Mouse (Mus musculus) lung, adult 2 months (tissue): ENCODE measurements around the gene Znrf2. TPM values are rescaled to one million over a fixed set of nuclear protein-coding genes. Genes with fewer than 3 reads are reported as not detected.

Experiments used
- DNase-seq: peaks from one replicate; pipeline ENCODE4 v3.0.0; 2022
- H3K4me1 ChIP-seq: fragments of 200-500 bp; 2 replicates; pipeline ENCODE4 v1.6.1; 2011; ENCODE audit warnings: low read length; ENCODE audit not compliant: control insufficient read depth, insufficient read depth
- H3K4me3 ChIP-seq: fragments of 200-500 bp; replicated peaks from 2 replicates; pipeline ENCODE3; 2011; ENCODE audit warnings: low read depth, mild to moderate bottlenecking, control low read depth, low read length; ENCODE audit errors: extremely low read depth
- CTCF ChIP-seq: fragments of 200-500 bp; IDR thresholded peaks from 2 replicates; pipeline ENCODE4 v1.5.1; 2011; ENCODE audit warnings: mild to moderate bottlenecking, low read length, control low read depth; ENCODE audit not compliant: insufficient read depth
- POLR2A ChIP-seq: fragments of 200-500 bp; IDR thresholded peaks from 2 replicates; pipeline ENCODE4 v1.6.1; 2011; ENCODE audit warnings: low read depth, mild to moderate bottlenecking, control low read depth, low read length, borderline replicate concordance; ENCODE audit errors: extremely low read depth
- WGBS: fragments of 180-500 bp; shearing (Covaris S2); methylation state at CpG from one replicate; pipeline ENCODE4 v1.1.7; 2018; 5-methylcytosine and 5-hydroxymethylcytosine counted together
- polyA plus RNA-seq: library from polyadenylated mRNA; depleted of rRNA; stranded (reverse); fragments of >200 nt; gene quantifications from 2 replicates; pipeline ENCODE4 v1.2.3, GENCODE M21; 2012

Gene Znrf2
- polyA plus RNA-seq, 1 experiment = 8.3 TPM

DNA sequence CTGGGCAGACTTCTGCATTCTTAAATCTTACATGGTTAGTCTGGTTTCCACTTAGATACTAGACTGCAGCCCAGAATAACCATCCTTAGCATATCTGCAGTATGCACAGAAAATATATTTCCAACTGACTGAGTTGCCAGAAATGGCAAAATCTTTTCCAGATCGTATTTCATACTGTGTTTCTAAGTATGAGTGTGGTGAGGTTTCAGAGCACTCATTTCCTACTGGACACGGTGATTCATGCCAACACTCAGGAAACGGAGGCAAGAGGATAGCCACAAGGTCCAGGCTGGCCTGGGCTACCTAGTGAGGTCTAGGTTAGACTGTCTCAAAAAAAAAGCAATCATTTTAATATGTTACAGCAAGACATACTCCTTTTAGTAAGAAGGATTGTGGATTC, 74.7 kb downstream of the Znrf2 start:
- 69% methylated on average over 3 of the region's 3 CpGs for WGBS
- TF ChIP-seq POLR2A (no peak), CTCF (no peak)

DNA sequence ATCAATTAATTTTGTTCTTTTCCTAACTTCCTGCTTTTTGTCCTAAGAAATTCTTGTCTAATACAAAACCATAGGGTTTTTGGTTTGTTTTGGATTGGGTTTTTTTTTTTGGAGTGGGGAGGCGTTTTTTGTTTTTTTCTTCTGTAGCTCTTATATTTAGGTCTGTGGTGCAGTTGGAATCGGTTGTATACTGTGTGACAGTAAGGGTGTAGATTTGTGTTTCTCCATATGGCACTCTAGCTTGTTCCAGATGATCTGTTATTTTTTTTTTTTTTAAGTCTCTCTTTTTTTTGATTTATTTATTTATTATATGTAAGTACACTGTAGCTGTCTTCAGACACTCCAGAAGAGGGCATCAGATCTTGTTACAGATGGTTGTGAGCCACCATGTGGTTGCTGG, 83.5 kb downstream of the Znrf2 start:
- WGBS = 84% methylated on average over 2 of the region's 2 CpGs
- DNase-seq = no peak
- Histone ChIP-seq H3K4me3 (no peak overlapping the region), H3K4me1 (no peaks in the 10 kb centered on the region; the same call in 1 of the 2 replicates)
- TF ChIP-seq CTCF = no peak
- no peak for TF ChIP-seq POLR2A

More for the DNA sequence above, 74.7 kb downstream of the Znrf2 start:
- no peak overlapping the region for H3K4me3 ChIP-seq
- H3K4me1 ChIP-seq = no peaks in the 10 kb centered on the region
- no peak for DNase-seq

DNA sequence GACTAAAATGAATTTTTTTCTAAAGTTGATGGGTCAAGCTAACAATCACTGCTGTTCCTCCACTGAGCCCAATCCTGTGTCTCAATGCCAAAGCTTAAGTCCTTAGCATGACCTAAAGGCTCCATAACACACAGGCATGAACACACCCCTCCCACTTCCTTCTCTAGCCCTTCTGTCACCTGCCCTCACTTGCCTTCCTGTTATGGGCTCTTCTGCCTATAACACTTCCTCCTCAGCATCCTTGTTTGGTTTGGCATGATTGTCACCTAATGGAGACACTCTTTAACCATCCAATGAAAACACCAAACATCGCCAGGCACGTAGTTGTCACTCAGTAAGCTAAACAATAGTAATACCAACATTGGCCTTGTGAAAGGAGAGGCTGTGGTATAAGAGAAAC, 85.8 kb downstream of the Znrf2 start:
- 71% methylated on average over 2 of the region's 2 CpGs for WGBS

GRCm38 (mm10) chr6:54906053-54907040, 89.6 kb downstream of the Znrf2 start:
- H3K4me1 ChIP-seq = no peaks in the 10 kb centered on the region; the same call in 1 of the 2 replicates
- WGBS = 82% methylated on average over 10 of the region's 10 CpGs
- H3K4me3 ChIP-seq = no peak overlapping the region
- no peak for DNase-seq
- no peak for TF ChIP-seq POLR2A
- TF ChIP-seq CTCF = no peak

More for the DNA sequence above, 85.8 kb downstream of the Znrf2 start:
- no peak for TF ChIP-seq CTCF
- no peak for TF ChIP-seq POLR2A
- DNase-seq = no peak
- H3K4me1 ChIP-seq = no peaks in the 10 kb centered on the region; the same call in 1 of the 2 replicates
- no peak overlapping the region for H3K4me3 ChIP-seq

DNA sequence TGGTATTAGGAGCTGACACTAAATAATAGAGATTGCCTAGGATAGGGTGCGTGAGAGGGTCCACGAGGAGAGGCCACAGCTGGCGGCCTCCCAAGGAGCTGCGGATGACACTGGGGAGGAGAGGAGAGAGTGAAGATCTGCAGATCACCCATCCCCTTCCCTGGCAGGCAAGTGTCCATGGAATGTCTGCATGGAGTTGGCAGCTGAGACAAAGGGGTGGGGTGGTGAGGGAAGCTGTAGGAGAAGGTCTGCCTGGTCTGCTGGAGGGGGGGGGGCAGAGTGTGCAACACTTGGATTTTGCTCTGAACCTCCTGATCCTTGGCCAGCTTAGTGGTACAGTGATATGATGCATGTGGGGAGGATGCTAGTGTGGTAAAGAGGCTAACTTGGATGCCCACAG, 98.3 kb downstream of the Znrf2 start:
- no peaks in the 10 kb centered on the region for H3K4me1 ChIP-seq
- no peak for TF ChIP-seq CTCF
- TF ChIP-seq POLR2A = no peak
- 77% methylated on average over 4 of the region's 4 CpGs for WGBS
- H3K4me3 ChIP-seq = no peak overlapping the region
- DNase-seq = no peak

DNA sequence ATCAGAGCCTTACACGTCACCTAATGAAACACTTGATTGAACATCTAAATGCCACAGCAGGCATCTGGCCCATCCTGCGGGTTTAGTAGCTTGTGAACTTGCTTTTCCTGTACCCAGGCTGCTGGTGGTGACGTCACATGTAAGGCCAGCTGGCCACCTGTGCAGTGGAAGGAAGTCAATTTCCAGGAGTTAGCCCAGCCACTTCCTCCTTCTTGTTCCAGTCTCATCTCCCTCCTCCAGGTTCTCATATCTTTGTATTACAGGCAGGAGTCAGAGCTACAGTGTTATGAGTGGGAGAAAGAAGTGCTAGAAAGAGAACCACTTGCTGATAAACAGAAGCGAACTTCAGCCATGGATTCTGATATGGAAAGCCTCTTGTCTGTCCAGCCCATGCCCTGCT, 99.4 kb downstream of the Znrf2 start:
- DNase-seq = no peak
- TF ChIP-seq CTCF (no peak), POLR2A (no peak)
- Histone ChIP-seq H3K4me1 (no peaks in the 10 kb centered on the region), H3K4me3 (no peak overlapping the region)
- 41% methylated on average over 4 of the region's 4 CpGs for whole genome bisulfite sequencing

GRCm38 (mm10) chr6:54916941-54917340, 100.2 kb downstream of the Znrf2 start:
- TF ChIP-seq POLR2A = no peak
- no peak for TF ChIP-seq CTCF
- no peak overlapping the region for H3K4me3 ChIP-seq
- H3K4me1 ChIP-seq = no peaks in the 10 kb centered on the region
- DNase-seq = no peak
- WGBS = 70% methylated on average over 4 of the region's 4 CpGs

DNA sequence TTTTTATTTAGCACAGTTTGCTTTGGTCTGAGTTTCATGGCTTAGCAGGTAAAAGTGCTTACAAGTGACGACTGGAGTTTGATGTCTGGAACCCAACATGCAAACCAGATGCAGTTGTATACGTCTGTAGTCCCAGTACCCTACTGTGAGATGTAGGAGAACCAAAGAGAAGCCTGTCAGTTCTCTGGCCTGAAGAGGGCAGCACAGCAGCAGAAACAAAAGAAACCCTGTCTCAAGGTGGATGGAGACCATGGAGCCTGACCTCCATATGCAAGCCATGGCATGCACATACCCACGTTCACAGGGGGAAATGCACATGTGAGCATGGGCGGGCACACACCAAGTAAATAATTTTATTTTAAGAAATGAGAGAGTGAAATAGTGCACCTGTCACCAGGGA, 100.8 kb downstream of the Znrf2 start:
- no peaks in the 10 kb centered on the region for H3K4me1 ChIP-seq
- peak; percentile 62 for DNase-seq
- TF ChIP-seq CTCF (peak; percentile 77), POLR2A (no peak)
- no peak overlapping the region for H3K4me3 ChIP-seq
- WGBS = 16% methylated on average over 4 of the region's 4 CpGs

DNA sequence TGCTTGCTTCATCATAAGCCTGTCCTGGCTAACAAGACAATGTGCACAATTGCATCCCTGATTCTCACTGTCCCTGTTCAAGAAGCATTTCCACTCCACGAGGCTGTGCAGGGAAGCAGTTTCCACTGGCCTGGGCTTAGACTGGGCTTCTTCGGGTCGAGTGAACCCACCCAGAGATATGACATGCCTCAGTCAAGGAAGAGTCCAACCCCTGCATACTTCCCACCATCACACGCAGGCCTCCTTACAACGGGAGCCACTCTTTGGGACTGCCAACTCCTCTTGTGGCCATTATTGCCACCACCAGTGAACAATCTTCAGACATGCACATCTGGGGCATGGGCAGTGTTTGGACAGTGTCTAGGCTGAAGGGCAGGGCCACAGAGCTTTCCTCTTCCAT, 101.8 kb downstream of the Znrf2 start:
- WGBS = 81% methylated on average over 5 of the region's 5 CpGs
- TF ChIP-seq CTCF (no peak), POLR2A (no peak)
- no peak overlapping the region for H3K4me3 ChIP-seq
- no peaks in the 10 kb centered on the region for H3K4me1 ChIP-seq
- no peak for DNase-seq

DNA sequence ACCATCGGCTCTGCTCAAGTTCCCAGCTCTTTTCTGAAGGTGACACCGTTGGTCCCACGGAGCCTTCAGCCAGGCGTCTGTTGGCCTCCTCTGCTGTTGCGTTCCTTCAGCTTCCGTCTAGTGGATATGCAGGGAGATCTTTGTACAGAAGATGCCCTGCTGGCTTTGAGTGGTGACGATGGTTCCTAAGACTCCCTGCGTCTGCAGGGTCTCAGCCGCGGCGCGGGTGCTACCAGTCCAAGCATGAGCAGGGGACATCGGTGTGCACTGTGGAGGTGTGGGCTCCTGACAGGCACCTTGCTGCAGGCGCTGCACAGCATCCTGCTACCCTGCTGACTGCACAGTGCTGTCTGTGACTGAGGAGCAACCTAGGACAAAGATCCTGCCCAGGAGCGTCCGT, 107.8 kb downstream of the Znrf2 start:
- H3K4me1 ChIP-seq = no peaks in the 10 kb centered on the region
- DNase-seq = no peak
- TF ChIP-seq CTCF = no peak
- no peak for TF ChIP-seq POLR2A
- H3K4me3 ChIP-seq = no peak overlapping the region
- 96% methylated on average over 16 of the region's 16 CpGs for WGBS
